Mouse (Mus musculus): Measurements from ENCODE around the gene Zfp512b. TPM values are rescaled to one million over a fixed set of nuclear protein-coding genes. Genes with fewer than 3 reads are reported as not detected.

Gene Zfp512b
- polyA plus RNA-seq, 1 experiment from 2014 or later: 30.0 TPM

DNA sequence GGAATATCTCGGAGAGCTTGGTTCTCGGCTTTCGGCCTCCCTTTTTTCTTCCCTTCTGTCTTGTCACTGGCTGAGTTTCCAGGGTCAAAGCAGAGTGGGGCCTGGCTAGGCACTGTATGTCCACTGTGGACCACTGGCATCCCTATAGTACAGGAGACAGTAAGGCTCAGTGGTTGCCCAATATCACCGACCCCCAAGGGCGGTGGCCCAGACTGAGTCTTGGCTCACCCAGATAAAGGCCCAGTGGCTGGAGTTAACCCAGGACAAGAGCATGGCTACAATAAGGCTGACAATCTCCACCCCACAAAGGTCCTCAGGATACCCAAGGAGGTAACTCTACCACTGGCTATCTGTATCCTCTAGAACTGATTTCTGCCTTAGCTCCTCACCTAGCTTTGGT is 2.1 kb downstream of the Zfp512b start:
- Histone ChIP-seq H3K4me1 (replicated peaks; ENCODE audit: insufficient read depth, low read length) (peaks cover 9% of the 10 kb centered on the region; the same call in 1 of the 2 replicates), H3K27me3 (ENCODE audit: insufficient read depth, low read length) (no peaks in the 10 kb centered on the region), H3K9ac (ENCODE audit: low read depth, low read length) (no peak overlapping the region), H3K27ac (no peak overlapping the region), H3K4me3 (replicated peaks; ENCODE audit: low read depth, low read length) (no peak overlapping the region), H3K4me2 (ENCODE audit: low read length) (no peak overlapping the region), H3K9me3 (replicated peaks; ENCODE audit: low read length) (no peaks in the 10 kb centered on the region), H3K36me3 (ENCODE audit: insufficient read depth, low read length) (peaks cover 32% of the 10 kb centered on the region)
- DNase-seq (ENCODE audit: low spot score) (no peak), ATAC-seq (replicated peaks; ENCODE audit: low FRiP score, low read depth) (no peak)
- TF ChIP-seq CTCF (IDR thresholded peaks at IDR 0.05; ENCODE audit: low read depth): no peak
- 95% methylated on average over 5 of the region's 5 CpGs for WGBS

DNA sequence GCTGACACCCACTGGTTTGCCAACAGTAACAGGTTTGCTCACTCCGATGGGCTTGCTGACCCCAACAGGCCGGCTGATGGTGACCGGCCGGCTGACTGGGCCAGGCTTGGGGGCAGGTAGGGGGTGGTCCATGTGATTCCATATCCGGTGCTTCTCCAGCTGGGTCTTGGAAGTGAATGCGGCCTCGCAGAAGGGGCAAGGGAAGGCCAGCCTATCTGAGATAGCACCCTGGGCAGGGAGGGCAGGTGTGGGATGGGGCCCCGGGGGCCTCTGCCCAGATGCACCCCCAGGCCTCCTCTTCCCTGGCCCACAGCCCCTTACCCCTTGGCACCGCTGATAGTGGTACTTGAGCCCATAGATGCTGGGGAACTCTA is 2.9 kb downstream of the Zfp512b start:
- DNase-seq (ENCODE audit: low spot score): no peak
- 92% methylated on average over 9 of the region's 9 CpGs for WGBS

DNA sequence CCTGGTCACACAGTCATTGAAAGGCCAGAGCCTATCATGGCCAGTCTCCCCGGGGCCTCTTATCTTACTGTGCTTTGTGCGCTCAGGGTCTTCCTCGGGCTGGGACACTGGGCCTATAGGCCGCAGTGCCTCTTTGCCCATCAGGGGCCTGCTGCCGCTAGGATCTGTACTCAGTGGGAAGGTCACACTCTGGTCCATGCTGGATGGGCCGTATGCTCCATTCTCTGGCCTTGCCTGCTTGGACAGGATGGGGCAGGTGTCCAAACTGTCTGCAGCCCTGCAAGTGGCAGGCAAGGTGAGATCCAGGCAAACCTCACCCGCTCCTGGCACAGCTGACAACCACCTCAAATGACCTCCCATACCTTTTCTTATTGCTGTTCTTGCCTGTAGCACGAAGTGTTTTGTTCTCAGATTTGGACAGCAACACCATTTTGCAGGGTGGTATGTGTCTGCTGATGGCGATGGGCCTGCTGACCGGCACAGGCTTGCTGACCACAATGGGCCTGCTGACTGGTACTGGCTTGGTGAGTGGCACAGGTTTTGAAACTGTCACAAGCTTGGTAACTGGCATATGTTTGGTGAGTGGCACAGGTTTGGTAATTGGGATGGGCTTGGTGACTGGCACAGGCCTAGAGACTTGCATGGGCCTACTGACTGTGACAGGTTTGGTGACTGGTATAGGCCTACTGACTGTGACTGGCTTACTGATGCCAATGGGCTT is 3.4 kb downstream of the Zfp512b start:
- DNase-seq (ENCODE audit: low spot score): no peak
- WGBS: 92% methylated on average over 10 of the region's 10 CpGs
- no peaks in the 10 kb centered on the region for H3K9me3 ChIP-seq (replicated peaks; ENCODE audit: low read length)

More for the DNA sequence above, 2.9 kb downstream of the Zfp512b start:
- Histone ChIP-seq H3K36me3 (ENCODE audit: insufficient read depth, low read length) (peaks cover 39% of the 10 kb centered on the region), H3K9ac (ENCODE audit: low read depth, low read length) (no peak overlapping the region), H3K27me3 (ENCODE audit: insufficient read depth, low read length) (no peaks in the 10 kb centered on the region), H3K4me3 (replicated peaks; ENCODE audit: low read depth, low read length) (no peak overlapping the region), H3K9me3 (replicated peaks; ENCODE audit: low read length) (no peaks in the 10 kb centered on the region), H3K27ac (no peak overlapping the region), H3K4me2 (ENCODE audit: low read length) (no peak overlapping the region), H3K4me1 (replicated peaks; ENCODE audit: insufficient read depth, low read length) (peaks cover 9% of the 10 kb centered on the region; the same call in 1 of the 2 replicates)
- TF ChIP-seq CTCF (IDR thresholded peaks at IDR 0.05; ENCODE audit: low read depth): no peak
- ATAC-seq (replicated peaks; ENCODE audit: low FRiP score, low read depth): no peak

DNA sequence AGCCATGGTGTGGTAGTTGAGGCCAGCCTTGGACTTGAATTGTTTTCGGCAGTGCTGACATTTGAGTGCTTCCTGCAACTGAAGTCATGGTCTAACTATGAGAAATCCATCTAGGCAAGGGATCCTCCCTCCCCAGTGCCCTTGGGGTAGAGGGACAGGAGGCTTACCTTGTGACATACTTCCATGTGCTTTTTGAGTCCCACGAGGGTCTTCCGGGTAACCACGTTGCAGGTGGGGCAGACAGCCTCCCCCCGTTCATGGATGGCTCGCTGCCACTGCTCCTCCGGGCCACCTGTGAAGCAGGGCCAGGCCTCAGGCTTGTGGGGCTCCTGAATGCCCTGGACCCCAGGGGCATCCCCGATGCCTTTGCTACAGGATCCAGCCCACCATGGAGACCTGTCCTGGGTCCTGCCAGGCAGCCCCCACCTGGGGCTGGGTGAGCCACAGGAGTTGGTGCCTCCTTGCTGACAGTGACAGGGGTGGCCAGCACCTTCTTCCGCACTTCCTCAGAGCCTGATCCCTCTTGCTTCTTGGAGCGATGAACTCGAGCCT is 4.3 kb downstream of the Zfp512b start:
- no peak for DNase-seq (ENCODE audit: low spot score)
- H3K9ac ChIP-seq (ENCODE audit: low read depth, low read length): no peak overlapping the region
- ATAC-seq (replicated peaks; ENCODE audit: low FRiP score, low read depth): no peak
- H3K27me3 ChIP-seq (ENCODE audit: insufficient read depth, low read length): no peaks in the 10 kb centered on the region
- no peak for TF ChIP-seq CTCF (IDR thresholded peaks at IDR 0.05; ENCODE audit: low read depth)
- no peak overlapping the region for H3K4me3 ChIP-seq (replicated peaks; ENCODE audit: low read depth, low read length)
- H3K27ac ChIP-seq: no peak overlapping the region
- no peak overlapping the region for H3K4me2 ChIP-seq (ENCODE audit: low read length)
- H3K36me3 ChIP-seq (ENCODE audit: insufficient read depth, low read length): peaks cover 47% of the 10 kb centered on the region
- peaks cover 9% of the 10 kb centered on the region; the same call in 1 of the 2 replicates for H3K4me1 ChIP-seq (replicated peaks; ENCODE audit: insufficient read depth, low read length)
- no peaks in the 10 kb centered on the region for H3K9me3 ChIP-seq (replicated peaks; ENCODE audit: low read length)
- 85% methylated on average over 11 of the region's 11 CpGs for WGBS

More for the DNA sequence above, 3.4 kb downstream of the Zfp512b start:
- TF ChIP-seq CTCF (IDR thresholded peaks at IDR 0.05; ENCODE audit: low read depth): no peak
- Histone ChIP-seq H3K36me3 (ENCODE audit: insufficient read depth, low read length) (peaks cover 45% of the 10 kb centered on the region), H3K27ac (no peak overlapping the region), H3K4me3 (replicated peaks; ENCODE audit: low read depth, low read length) (no peak overlapping the region), H3K4me1 (replicated peaks; ENCODE audit: insufficient read depth, low read length) (peaks cover 9% of the 10 kb centered on the region; the same call in 1 of the 2 replicates), H3K4me2 (ENCODE audit: low read length) (no peak overlapping the region), H3K27me3 (ENCODE audit: insufficient read depth, low read length) (no peaks in the 10 kb centered on the region), H3K9ac (ENCODE audit: low read depth, low read length) (no peak overlapping the region)
- ATAC-seq (replicated peaks; ENCODE audit: low FRiP score, low read depth): no peak

DNA sequence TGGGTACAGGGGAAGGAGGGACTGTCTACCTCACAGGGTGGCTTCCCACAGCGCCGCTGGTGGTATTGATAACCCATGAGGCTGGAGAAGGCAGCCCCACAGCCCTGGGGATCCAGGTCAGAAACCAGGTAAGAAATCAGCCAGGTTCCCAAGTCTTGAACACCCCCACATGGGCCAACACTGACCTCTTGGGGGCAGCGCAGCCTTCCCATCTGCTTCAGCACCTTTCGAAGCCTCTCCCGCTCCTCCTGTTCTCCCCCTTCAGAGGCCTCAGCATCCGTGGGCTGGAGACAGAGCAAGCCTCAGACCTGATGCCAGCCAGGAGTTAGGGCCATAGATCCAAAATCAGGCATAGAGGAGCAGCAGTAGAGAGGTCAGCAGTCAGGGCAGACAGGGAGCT is 4.8 kb downstream of the Zfp512b start:
- H3K36me3 ChIP-seq (ENCODE audit: insufficient read depth, low read length): peaks cover 47% of the 10 kb centered on the region
- no peaks in the 10 kb centered on the region for H3K9me3 ChIP-seq (replicated peaks; ENCODE audit: low read length)
- 74% methylated on average over 6 of the region's 6 CpGs for WGBS

DNA sequence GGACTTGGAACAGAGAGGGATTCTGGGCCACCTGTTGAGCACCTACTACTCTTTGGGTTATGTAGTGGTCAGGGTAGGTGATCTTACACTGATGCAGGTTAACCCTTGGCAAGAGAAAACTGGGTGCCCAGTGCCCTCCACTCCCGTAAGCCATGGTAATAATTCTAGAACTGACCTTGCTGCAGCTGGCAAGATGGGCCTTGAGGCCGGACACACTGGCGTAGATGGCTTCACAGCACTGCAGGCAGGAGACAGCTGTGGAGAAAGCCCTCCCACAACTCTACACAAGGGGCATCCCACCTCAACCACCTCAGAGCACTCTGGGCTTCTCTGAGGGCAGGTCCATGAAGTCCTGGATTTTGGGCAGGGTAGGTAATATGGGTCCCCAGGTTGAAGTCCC is 6.5 kb downstream of the Zfp512b start:
- Histone ChIP-seq H3K4me3 (replicated peaks; ENCODE audit: low read depth, low read length) (no peak overlapping the region), H3K36me3 (ENCODE audit: insufficient read depth, low read length) (peaks cover 47% of the 10 kb centered on the region), H3K9me3 (replicated peaks; ENCODE audit: low read length) (no peaks in the 10 kb centered on the region), H3K27ac (no peak overlapping the region), H3K9ac (ENCODE audit: low read depth, low read length) (no peak overlapping the region), H3K4me2 (ENCODE audit: low read length) (no peak overlapping the region), H3K27me3 (ENCODE audit: insufficient read depth, low read length) (no peaks in the 10 kb centered on the region), H3K4me1 (replicated peaks; ENCODE audit: insufficient read depth, low read length) (peaks cover 6% of the 10 kb centered on the region; the same call in 1 of the 2 replicates)
- ATAC-seq (replicated peaks; ENCODE audit: low FRiP score, low read depth) (no peak), DNase-seq (ENCODE audit: low spot score) (no peak)
- WGBS: 100% methylated on average over 3 of the region's 3 CpGs
- no peak for TF ChIP-seq CTCF (IDR thresholded peaks at IDR 0.05; ENCODE audit: low read depth)

More for the DNA sequence above, 4.8 kb downstream of the Zfp512b start:
- H3K27ac ChIP-seq: no peak overlapping the region
- no peak overlapping the region for H3K4me3 ChIP-seq (replicated peaks; ENCODE audit: low read depth, low read length)
- no peaks in the 10 kb centered on the region for H3K27me3 ChIP-seq (ENCODE audit: insufficient read depth, low read length)
- 0 out of 2 replicates have a peak, but pooled peaks have one; percentile 30 for TF ChIP-seq CTCF (IDR thresholded peaks at IDR 0.05; ENCODE audit: low read depth)
- DNase-seq (ENCODE audit: low spot score) (no peak), ATAC-seq (replicated peaks; ENCODE audit: low FRiP score, low read depth) (no peak)
- H3K4me2 ChIP-seq (ENCODE audit: low read length): no peak overlapping the region
- no peak overlapping the region for H3K9ac ChIP-seq (ENCODE audit: low read depth, low read length)
- peaks cover 9% of the 10 kb centered on the region; the same call in 1 of the 2 replicates for H3K4me1 ChIP-seq (replicated peaks; ENCODE audit: insufficient read depth, low read length)

All from kidney, postnatal 0 days (tissue).